ENCODE assay signal across 9 mouse cellular contexts in the genomic region with DNA sequence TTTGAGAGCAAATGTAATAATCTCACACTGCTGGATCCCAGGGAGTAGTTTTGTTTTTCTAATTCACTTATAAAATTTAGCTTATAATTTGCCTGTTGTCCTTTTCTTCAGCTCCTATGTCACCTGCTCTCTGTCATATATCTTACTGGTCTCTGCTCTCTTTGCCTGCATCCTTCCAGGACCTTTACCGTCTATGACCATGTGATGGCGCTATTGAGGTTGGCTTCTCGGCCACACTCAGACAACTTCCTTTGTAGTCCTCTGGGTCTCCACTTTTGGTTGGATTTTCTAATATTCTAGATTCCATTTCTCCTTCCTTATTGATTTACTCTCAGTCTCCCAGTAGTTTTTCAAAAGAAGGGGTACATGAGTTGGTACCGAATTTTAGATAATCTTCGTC.
DNase-seq lines count a peak whose midpoint lies in the region; ATAC-seq and TF ChIP-seq lines count a peak whose summit lies in the region.
"Had no signal": no experiment of that assay in that cellular context is flagged by ENCODE, and none has a peak within 500 bp of the region (broad histone marks: within the 10 kb centered on the region; RNA-seq: fewer than 3 reads in every experiment).

No protein-coding gene starts in this region.

- H3K4me3 ChIP-seq in kidney, postnatal 0 days (replicated peaks; ENCODE audit: low read depth, low read length), result no peak overlapping the region
- no peak overlapping the region for H3K4me3 ChIP-seq in ES-E14 (ENCODE audit: insufficient read depth in 1 of 2, low read depth in 1 of 2, low read length in 2 of 2, poor library complexity in 1 of 2, severe bottlenecking in 1 of 2)
- H3K4me3 ChIP-seq in neural tube, embryonic 15.5 days (replicated peaks), result no peak overlapping the region
- H3K4me3 ChIP-seq: embryonic facial prominence, embryonic 15.5 days had no signal

- H3K36me3 ChIP-seq in kidney, postnatal 0 days (ENCODE audit: insufficient read depth, low read length), result no peaks in the 10 kb centered on the region
- H3K36me3 ChIP-seq in ES-E14 (ENCODE audit: control insufficient read depth, insufficient read depth, low read length, poor library complexity, severe bottlenecking), result no peaks in the 10 kb centered on the region
- no peaks in the 10 kb centered on the region for H3K36me3 ChIP-seq in neural tube, embryonic 15.5 days
- H3K36me3 ChIP-seq: embryonic facial prominence, embryonic 15.5 days had no signal

- peak; percentile 48; the same call in 1 of the 2 replicates for TF ChIP-seq CTCF in kidney, postnatal 0 days (IDR thresholded peaks at IDR 0.05; ENCODE audit: low read depth)

- ATAC-seq in kidney, postnatal 0 days (replicated peaks; ENCODE audit: low FRiP score, low read depth), result no peak
- ATAC-seq in neural tube, embryonic 15.5 days (ENCODE audit: low FRiP score), result no peak

- no peaks in the 10 kb centered on the region for H3K4me1 ChIP-seq in kidney, postnatal 0 days (replicated peaks; ENCODE audit: insufficient read depth, low read length)
- no peaks in the 10 kb centered on the region for H3K4me1 ChIP-seq in ES-E14 (ENCODE audit: control insufficient read depth in 2 of 2, insufficient read depth in 2 of 2, low read length in 2 of 2, poor library complexity in 1 of 2)
- no peaks in the 10 kb centered on the region for H3K4me1 ChIP-seq in neural tube, embryonic 15.5 days
- H3K4me1 ChIP-seq: embryonic facial prominence, embryonic 15.5 days had no signal

- 50% methylated on average over 5 of the region's 5 CpGs for WGBS in kidney, postnatal 0 days
- WGBS in neural tube, embryonic 15.5 days, result 46% methylated on average over 5 of the region's 5 CpGs

- no peak overlapping the region for H3K9ac ChIP-seq in kidney, postnatal 0 days (ENCODE audit: low read depth, low read length)
- H3K9ac ChIP-seq in ES-E14 (ENCODE audit: insufficient read depth, low read depth, low read length, poor library complexity, severe bottlenecking), result no peak overlapping the region
- no peak overlapping the region for H3K9ac ChIP-seq in neural tube, embryonic 15.5 days (replicated peaks)
- H3K9ac ChIP-seq: embryonic facial prominence, embryonic 15.5 days had no signal

- H3K9me3 ChIP-seq in kidney, postnatal 0 days (replicated peaks; ENCODE audit: low read length), result no peaks in the 10 kb centered on the region
- H3K9me3 ChIP-seq in ES-E14 (ENCODE audit: control insufficient read depth, insufficient read depth, low read depth, low read length), result no peaks in the 10 kb centered on the region
- H3K9me3 ChIP-seq in neural tube, embryonic 15.5 days (replicated peaks), result no peaks in the 10 kb centered on the region
- H3K9me3 ChIP-seq: embryonic facial prominence, embryonic 15.5 days had no signal

- in situ Hi-C loops in ES-E14 (cut with MboI; ENCODE audit: low sequenced_read_pairs in 2 of 2, unreplicated experiment in 2 of 2), result no loop called here

- no peaks in the 10 kb centered on the region for H3K27me3 ChIP-seq in kidney, postnatal 0 days (ENCODE audit: insufficient read depth, low read length)
- H3K27me3 ChIP-seq in neural tube, embryonic 15.5 days (replicated peaks), result no peaks in the 10 kb centered on the region
- H3K27me3 ChIP-seq: embryonic facial prominence, embryonic 15.5 days had no signal

- DNase-seq in kidney, postnatal 0 days (ENCODE audit: low spot score), result no peak
- no peak for DNase-seq in kidney, adult 18-20 months
- DNase-seq in ES-E14 (ENCODE audit: low read depth, low spot score), result peak; percentile 41
- DNase-seq in adrenal gland, adult 8-10 months, result peak; percentile 8
- peak; percentile 25 to 31 for DNase-seq in layer of hippocampus, postnatal 10 days (ENCODE audit: low spot score in 2 of 2)
- no peak for DNase-seq in spleen, adult 12 weeks (ENCODE audit: low spot score)
- DNase-seq: kidney, postnatal 14 days had no signal

- no peak overlapping the region for H3K27ac ChIP-seq in kidney, postnatal 0 days
- H3K27ac ChIP-seq in ES-E14 (ENCODE audit: insufficient read depth, low read depth, low read length, poor library complexity, severe bottlenecking), result no peak overlapping the region
- no peak overlapping the region for H3K27ac ChIP-seq in neural tube, embryonic 15.5 days (replicated peaks)
- H3K27ac ChIP-seq: embryonic facial prominence, embryonic 15.5 days had no signal

- H3K4me2 ChIP-seq in kidney, postnatal 0 days (ENCODE audit: low read length), result no peak overlapping the region
- H3K4me2 ChIP-seq in neural tube, embryonic 15.5 days, result no peak overlapping the region
- H3K4me2 ChIP-seq: embryonic facial prominence, embryonic 15.5 days had no signal

TF ChIP-seq in ES-E14, 5 proteins besides CTCF, POLR2A, EP300 and RAD21:
- TF ChIP-seq ZNF384 (IDR thresholded peaks at IDR 0.05; ENCODE audit: low read depth, low read length), result no peak
- TF ChIP-seq ZC3H11A (IDR thresholded peaks at IDR 0.05; ENCODE audit: borderline replicate concordance, low read depth, low read length), result no peak
- no peak for TF ChIP-seq MAFK (IDR thresholded peaks at IDR 0.05; ENCODE audit: insufficient read depth, low read depth, low read length)
- no peak for TF ChIP-seq HCFC1 (IDR thresholded peaks at IDR 0.05; ENCODE audit: borderline replicate concordance, insufficient read depth, low read length)
- no peak for TF ChIP-seq CHD2 (IDR thresholded peaks at IDR 0.05; ENCODE audit: low read depth, low read length)

Comparison
In these comparisons a context has a peak if more than half of its experiments do, and no peak if none do; other contexts are left out.
1. DNase-seq: peak in ES-E14 (single experiment), adrenal gland, adult 8-10 months (single experiment) and layer of hippocampus, postnatal 10 days (2 of 2); none in kidney, postnatal 0 days (single experiment), kidney, adult 18-20 months (single experiment) and spleen, adult 12 weeks (single experiment).